Mouse (Mus musculus): ENCODE results near the gene Plk5. TPM values are rescaled to one million over a fixed set of nuclear protein-coding genes. Genes with fewer than 3 reads are reported as not detected.

Gene Plk5
- polyA plus RNA-seq, 1 experiment from 2014 or later: 0.71 TPM

- 9% methylated on average over 28 of the region's 28 CpGs for WGBS
- peaks cover 20% of the 10 kb centered on the region for H3K36me3 ChIP-seq (replicated peaks)
- no peak for DNase-seq (ENCODE audit: extremely low spot score, low spot score)
- H3K4me3 ChIP-seq: peak overlapping the region; percentile 76
- peaks cover 63% of the 10 kb centered on the region for H3K4me1 ChIP-seq
- peak overlapping the region; percentile 85 for H3K27ac ChIP-seq
- H3K9me3 ChIP-seq: no peaks in the 10 kb centered on the region
- H3K27me3 ChIP-seq (ENCODE audit: poor library complexity, severe bottlenecking): peaks cover 49% of the 10 kb centered on the region
Observed at GRCm38 (mm10) chr10:80322811-80323211, 33.4 kb upstream of the Plk5 start.

GRCm38 (mm10) chr10:80323261-80324119 is 32.8 kb upstream of the Plk5 start:
- Histone ChIP-seq H3K9me3 (no peaks in the 10 kb centered on the region), H3K27me3 (ENCODE audit: poor library complexity, severe bottlenecking) (peaks cover 51% of the 10 kb centered on the region), H3K36me3 (replicated peaks) (peaks cover 13% of the 10 kb centered on the region), H3K4me1 (peaks cover 60% of the 10 kb centered on the region), H3K4me3 (peak overlapping the region; percentile 76), H3K27ac (peak overlapping the region; percentile 85)
- WGBS: 2% methylated on average over 44 of the region's 46 CpGs
- DNase-seq (ENCODE audit: extremely low spot score, low spot score): peak; percentile 64

- Histone ChIP-seq H3K4me3 (peak overlapping the region; percentile 76), H3K36me3 (replicated peaks) (peaks cover 5% of the 10 kb centered on the region; the same call in 1 of the 2 replicates), H3K9me3 (no peaks in the 10 kb centered on the region), H3K27ac (no peak overlapping the region), H3K4me1 (peaks cover 60% of the 10 kb centered on the region), H3K27me3 (ENCODE audit: poor library complexity, severe bottlenecking) (peaks cover 56% of the 10 kb centered on the region)
- DNase-seq (ENCODE audit: extremely low spot score, low spot score): no peak
- 80% methylated on average over 17 of the region's 17 CpGs for WGBS
Observed at GRCm38 (mm10) chr10:80324120-80325037, 31.9 kb upstream of the Plk5 start.

- DNase-seq (ENCODE audit: extremely low spot score, low spot score): no peak
- Histone ChIP-seq H3K27me3 (ENCODE audit: poor library complexity, severe bottlenecking) (peaks cover 56% of the 10 kb centered on the region), H3K4me1 (peaks cover 60% of the 10 kb centered on the region), H3K4me3 (peak overlapping the region; percentile 14; the same call in 1 of the 2 replicates), H3K27ac (no peak overlapping the region), H3K36me3 (replicated peaks) (peaks cover 5% of the 10 kb centered on the region; the same call in 1 of the 2 replicates), H3K9me3 (no peaks in the 10 kb centered on the region)
- WGBS: 89% methylated on average over 21 of the region's 21 CpGs
Observed at GRCm38 (mm10) chr10:80325045-80325444, 31.2 kb upstream of the Plk5 start.

GRCm38 (mm10) chr10:80329273-80330081 is 26.8 kb upstream of the Plk5 start, which contains the start of the genes Pcsk4 and Reep6:
TSS of gene Pcsk4 (minus strand) at chr10:80329498.
TSS of gene Reep6 (plus strand) at chr10:80329953.
- H3K27ac ChIP-seq: peak within 1 kb of the TSS; percentile 62
- H3K27me3 ChIP-seq (ENCODE audit: poor library complexity, severe bottlenecking): peaks cover 61% of the 10 kb centered on the region
- peak; percentile 98 for DNase-seq (ENCODE audit: extremely low spot score, low spot score)
- H3K4me1 ChIP-seq: peaks cover 41% of the 10 kb centered on the region
- no peaks in the 10 kb centered on the region for H3K36me3 ChIP-seq (replicated peaks)
- WGBS: 3% methylated on average over 36 of the region's 36 CpGs
- no peaks in the 10 kb centered on the region for H3K9me3 ChIP-seq
- peak within 1 kb of the TSS; percentile 56 for H3K4me3 ChIP-seq

- H3K27me3 ChIP-seq (ENCODE audit: poor library complexity, severe bottlenecking): peaks cover 60% of the 10 kb centered on the region
- 2% methylated on average over 40 of the region's 41 CpGs for WGBS
- H3K4me1 ChIP-seq: peaks cover 35% of the 10 kb centered on the region
- DNase-seq (ENCODE audit: extremely low spot score, low spot score): no peak
- H3K4me3 ChIP-seq: peak overlapping the region; percentile 56
- H3K36me3 ChIP-seq (replicated peaks): no peaks in the 10 kb centered on the region
- H3K27ac ChIP-seq: peak overlapping the region; percentile 62
- H3K9me3 ChIP-seq: no peaks in the 10 kb centered on the region
Observed at GRCm38 (mm10) chr10:80330084-80330483, 26.2 kb upstream of the Plk5 start.

GRCm38 (mm10) chr10:80330888-80331287 is 25.4 kb upstream of the Plk5 start:
- Histone ChIP-seq H3K9me3 (no peaks in the 10 kb centered on the region), H3K27me3 (ENCODE audit: poor library complexity, severe bottlenecking) (peaks cover 62% of the 10 kb centered on the region), H3K4me3 (peak overlapping the region; percentile 56; the same call in 1 of the 2 replicates), H3K27ac (no peak overlapping the region), H3K36me3 (replicated peaks) (peaks cover 4% of the 10 kb centered on the region), H3K4me1 (peaks cover 31% of the 10 kb centered on the region)
- DNase-seq (ENCODE audit: extremely low spot score, low spot score): no peak
- 76% methylated on average over 2 of the region's 2 CpGs for WGBS

GRCm38 (mm10) chr10:80331636-80332524 is 24.4 kb upstream of the Plk5 start:
- Histone ChIP-seq H3K27ac (no peak overlapping the region), H3K9me3 (no peaks in the 10 kb centered on the region), H3K4me3 (no peak overlapping the region), H3K27me3 (ENCODE audit: poor library complexity, severe bottlenecking) (peaks cover 72% of the 10 kb centered on the region), H3K4me1 (peaks cover 31% of the 10 kb centered on the region), H3K36me3 (replicated peaks) (peaks cover 4% of the 10 kb centered on the region)
- WGBS: 79% methylated on average over 10 of the region's 10 CpGs
- no peak for DNase-seq (ENCODE audit: extremely low spot score, low spot score)

- peaks cover 4% of the 10 kb centered on the region for H3K36me3 ChIP-seq (replicated peaks)
- no peak overlapping the region for H3K4me3 ChIP-seq
- H3K27me3 ChIP-seq (ENCODE audit: poor library complexity, severe bottlenecking): peaks cover 71% of the 10 kb centered on the region
- H3K9me3 ChIP-seq: no peaks in the 10 kb centered on the region
- no peak overlapping the region for H3K27ac ChIP-seq
- WGBS: 86% methylated on average over 5 of the region's 5 CpGs
- DNase-seq (ENCODE audit: extremely low spot score, low spot score): no peak
- peaks cover 31% of the 10 kb centered on the region for H3K4me1 ChIP-seq
Observed at GRCm38 (mm10) chr10:80332525-80332989, 23.7 kb upstream of the Plk5 start.

- no peak overlapping the region for H3K27ac ChIP-seq
- WGBS: 90% methylated on average over 12 of the region's 12 CpGs
- DNase-seq (ENCODE audit: extremely low spot score, low spot score): no peak
- no peak overlapping the region for H3K4me3 ChIP-seq
- peaks cover 24% of the 10 kb centered on the region for H3K4me1 ChIP-seq
- H3K27me3 ChIP-seq (ENCODE audit: poor library complexity, severe bottlenecking): peaks cover 76% of the 10 kb centered on the region
- no peaks in the 10 kb centered on the region for H3K9me3 ChIP-seq
- H3K36me3 ChIP-seq (replicated peaks): peaks cover 4% of the 10 kb centered on the region
Observed at GRCm38 (mm10) chr10:80336263-80336662, 20.0 kb upstream of the Plk5 start.

All from forebrain, embryonic 10.5 days (tissue).